Mouse (Mus musculus) liver, embryonic 11.5 days (tissue): ENCODE measurements around the gene Ints1. TPM values are rescaled to one million over a fixed set of nuclear protein-coding genes. Genes with fewer than 3 reads are reported as not detected.

ENCODE experiments used
- microRNA-seq: library from miRNA; unstranded; fragments of <30 nt; microRNA quantifications from one replicate; pipeline ENCODE4, GENCODE M21; 2017; ENCODE audit warnings: borderline number of aligned reads
- polyA plus RNA-seq: library from polyadenylated mRNA; unstranded; fragments of >200 nt; fragmentation: Nextera tagmentation; extraction: Ambion mirVana; gene quantifications from 2 replicates; pipeline ENCODE4 v1.2.1, GENCODE M21; 2014

Ints1 gene
- polyA plus RNA-seq, 1 experiment from 2014 or later: 34.9 TPM

Small RNA genes lying within 50 kb of the gene (microRNA-seq; reads per million reads assigned to microRNA genes)
- gene Mir7037: not detected

Other genes starting within 250 kb of the Ints1 start
- not detected in 2 replicates for gene Uncx, start 232.2 kb downstream of the Ints1 start, polyA plus RNA-seq
- 17.1 and 18.5 TPM in 2 replicates for gene Micall2, start 39.3 kb downstream of the Ints1 start, polyA plus RNA-seq
- 30.4 and 35.1 TPM in 2 replicates for gene Mafk, start 15.8 kb upstream of the Ints1 start, polyA plus RNA-seq
- 2.3 and 2.7 TPM in 2 replicates for gene Tmem184a, start 44.2 kb upstream of the Ints1 start, polyA plus RNA-seq
- gene Gm26938, start 50.7 kb upstream of the Ints1 start, polyA plus RNA-seq: not detected in 2 replicates
- gene Psmg3, start 51.2 kb upstream of the Ints1 start, polyA plus RNA-seq: 112 and 124 TPM in 2 replicates
- gene Elfn1, start 132.3 kb upstream of the Ints1 start, polyA plus RNA-seq: 0.09 and 0.23 TPM in 2 replicates